Mouse (Mus musculus) cerebellum, postnatal 14 days (tissue): ENCODE results near the gene Vrk3.

Experiments
- DNase-seq, 2 experiments: peaks; one replicate each; pipeline ENCODE4 v3.0.0; 2021; ENCODE audit warnings: mixed read lengths in 2 of 2

The Vrk3 gene

GRCm38 (mm10) chr7:44819863-44820262, 71.7 kb downstream of the Vrk3 start:
- DNase-seq: peak in 1 of 2 experiments; percentile 1

GRCm38 (mm10) chr7:44820525-44820924, 72.3 kb downstream of the Vrk3 start:
- peak in 1 of 2 experiments; percentile 0 for DNase-seq

DNA sequence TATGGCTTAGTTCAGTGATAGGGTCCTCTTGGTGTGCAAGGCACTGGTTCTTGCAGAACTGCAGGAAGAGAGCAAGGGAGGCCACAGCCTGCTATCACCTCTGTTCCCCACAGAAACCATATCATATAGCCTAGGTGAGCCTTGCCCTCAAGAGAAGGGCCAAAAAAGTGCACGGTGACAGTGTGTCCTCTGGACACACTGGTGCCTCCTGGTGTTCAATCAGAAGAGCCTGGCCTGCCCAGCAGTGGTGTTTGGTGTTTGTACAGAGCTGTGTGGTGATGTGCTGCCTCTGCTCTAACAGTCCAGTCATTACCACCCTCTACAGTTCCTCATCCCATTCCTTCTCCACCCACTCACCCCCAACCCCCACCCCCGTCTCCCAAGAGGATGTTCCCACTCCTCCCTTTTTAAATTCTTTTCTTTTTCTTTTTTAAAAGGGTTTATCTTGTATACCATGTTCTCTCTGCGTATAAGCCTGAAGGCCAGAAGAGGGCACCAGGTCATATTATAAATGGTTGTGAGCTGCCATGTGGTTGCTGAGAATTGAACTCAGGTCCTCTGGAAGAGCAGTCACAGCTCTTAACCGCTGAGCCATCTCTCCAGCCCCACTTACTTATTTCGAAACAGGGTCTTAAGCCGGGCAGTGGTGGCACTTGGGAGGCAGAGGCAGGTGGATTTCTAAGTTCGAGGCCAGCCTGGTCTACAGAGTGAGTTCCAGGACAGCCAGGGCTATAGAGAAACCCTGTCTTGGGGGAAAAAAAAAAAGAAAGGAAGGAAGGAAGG, 73.6 kb downstream of the Vrk3 start:
- peak in 1 of 2 experiments; percentile 1 for DNase-seq

DNA sequence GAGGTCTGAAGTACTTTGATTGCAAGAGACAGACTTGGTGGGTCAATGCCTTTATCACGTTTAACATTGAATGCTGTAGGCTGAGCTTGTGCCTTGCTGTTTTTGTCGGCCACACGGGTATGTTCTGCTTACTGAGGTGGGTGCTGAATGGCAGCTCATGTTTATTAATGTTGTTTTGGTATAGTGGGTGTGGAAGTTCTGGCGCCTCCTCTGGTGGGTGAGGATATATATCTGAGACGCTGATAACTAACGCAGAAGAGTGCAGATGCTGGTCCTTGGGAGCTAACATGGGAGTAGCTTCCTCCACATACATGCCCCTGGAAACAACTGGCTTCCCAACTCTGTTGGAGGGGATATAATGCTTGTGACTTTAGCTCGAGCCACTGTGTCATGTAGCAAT, 75.2 kb downstream of the Vrk3 start:
- no peak for DNase-seq

DNA sequence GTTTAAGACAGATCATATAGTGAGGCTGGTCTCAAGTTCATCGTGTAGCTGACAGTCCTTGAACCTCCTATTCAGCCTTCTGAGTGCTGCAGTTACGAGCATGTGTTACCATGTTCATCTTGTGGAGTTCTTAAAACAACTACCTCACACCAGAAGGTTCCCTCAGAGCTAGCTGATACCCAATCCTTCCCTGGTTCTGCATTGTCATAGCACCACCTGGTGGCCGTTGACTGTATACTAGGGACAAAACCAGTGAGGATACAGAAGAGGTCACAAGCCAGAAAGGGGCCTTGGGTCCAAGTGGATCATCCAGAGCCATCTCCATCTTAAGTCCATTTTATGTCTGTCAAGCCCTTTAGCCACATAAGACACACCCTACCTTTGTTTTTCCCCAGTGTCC, 76.7 kb downstream of the Vrk3 start:
- DNase-seq: peak; percentile 89 to 94

- no peak for DNase-seq
These were observed 78.6 kb downstream of the Vrk3 start for GRCm38 (mm10) chr7:44826771-44827170.
